Mouse (Mus musculus): Measurements from ENCODE around the gene Hbb-bh1. TPM values are rescaled to one million over a fixed set of nuclear protein-coding genes. Genes with fewer than 3 reads are reported as not detected.
A peak's percentile ranks its signal among the peaks of the same experiment; 100 is the strongest.
"Not testable (repeated sequence)": the region's sequence is repeated elsewhere in the genome, so short reads cannot be mapped to it uniquely, and the experiment has no call there.

Hbb-bh1 gene
- polyA plus RNA-seq, 1 experiment from 2014 or later = 64.6 TPM

- Histone ChIP-seq H3K4me3 (replicated peaks) (no peak overlapping the region), H3K9ac (peak overlapping the region; percentile 24; the same call in 1 of the 2 replicates), H3K4me2 (peak overlapping the region; percentile 30), H3K4me1 (replicated peaks) (peaks cover 38% of the 10 kb centered on the region), H3K27me3 (no peaks in the 10 kb centered on the region), H3K27ac (replicated peaks) (peak overlapping the region; percentile 72), H3K9me3 (replicated peaks) (no peaks in the 10 kb centered on the region), H3K36me3 (replicated peaks) (no peaks in the 10 kb centered on the region)
- WGBS (ENCODE audit: insufficient replicate concordance) = 12% methylated on average over 1 of the region's 2 CpGs
- peak; percentile 74 for ATAC-seq (ENCODE audit: insufficient read depth)
Observed at GRCm38 (mm10) chr7:103844525-103845325, 1.8 kb upstream of the Hbb-bh1 start.

GRCm38 (mm10) chr7:103840268-103840667, 2.7 kb downstream of the Hbb-bh1 start, which contains the start of gene Hbb-bh2:
Gene Hbb-bh2, minus strand, starts transcription at chr7:103840520.
- H3K4me2 ChIP-seq = no peak within 1 kb of the TSS
- peaks cover 29% of the 10 kb centered on the region for H3K4me1 ChIP-seq (replicated peaks)
- H3K36me3 ChIP-seq (replicated peaks) = no peaks in the 10 kb centered on the region
- peak within 1 kb of the TSS; percentile 67 for H3K27ac ChIP-seq (replicated peaks)
- H3K4me3 ChIP-seq (replicated peaks) = no peak within 1 kb of the TSS
- ATAC-seq (ENCODE audit: insufficient read depth) = peak; percentile 20; the same call in 1 of the 2 replicates
- peak within 1 kb of the TSS; percentile 19; the same call in 1 of the 2 replicates for H3K9ac ChIP-seq
- no peaks in the 10 kb centered on the region for H3K9me3 ChIP-seq (replicated peaks)
- WGBS (ENCODE audit: insufficient replicate concordance) = 60% methylated on average over 3 of the region's 3 CpGs
- H3K27me3 ChIP-seq = no peaks in the 10 kb centered on the region

- Histone ChIP-seq H3K27ac (replicated peaks) (peak within 1 kb of the TSS; percentile 98), H3K4me3 (replicated peaks) (peak within 1 kb of the TSS; percentile 52)
Observed at GRCm38 (mm10) chr7:103827808-103828207, 15.2 kb downstream of the Hbb-bh1 start, which contains the start of gene Hbb-bs. Gene Hbb-bs, minus strand, starts transcription at chr7:103828096.

GRCm38 (mm10) chr7:103827139-103827538, 15.8 kb downstream of the Hbb-bh1 start:
- not testable (repeated sequence) for H3K27me3 ChIP-seq; ATAC-seq (ENCODE audit: insufficient read depth); H3K4me3 ChIP-seq (replicated peaks); H3K27ac ChIP-seq (replicated peaks); H3K9me3 ChIP-seq (replicated peaks); H3K36me3 ChIP-seq (replicated peaks); H3K9ac ChIP-seq; H3K4me2 ChIP-seq
- peaks cover 33% of the 10 kb centered on the region for H3K4me1 ChIP-seq (replicated peaks)
- no CpG with 5 or more reads among the region's 2 CpGs for WGBS (ENCODE audit: insufficient replicate concordance)

More at GRCm38 (mm10) chr7:103827808-103828207, 15.2 kb downstream of the Hbb-bh1 start, which contains the start of gene Hbb-bs:
- H3K4me2 ChIP-seq = peak within 1 kb of the TSS; percentile 51
- H3K9ac ChIP-seq = peak within 1 kb of the TSS; percentile 57
- H3K36me3 ChIP-seq (replicated peaks) = no peaks in the 10 kb centered on the region
- ATAC-seq (ENCODE audit: insufficient read depth) = peak; percentile 83
- H3K27me3 ChIP-seq = no peaks in the 10 kb centered on the region
- peaks cover 33% of the 10 kb centered on the region for H3K4me1 ChIP-seq (replicated peaks)
- H3K9me3 ChIP-seq (replicated peaks) = no peaks in the 10 kb centered on the region
- 33% methylated on average over 4 of the region's 4 CpGs for WGBS (ENCODE audit: insufficient replicate concordance)

GRCm38 (mm10) chr7:103826255-103826887, 16.6 kb downstream of the Hbb-bh1 start:
- H3K4me1 ChIP-seq (replicated peaks) = peaks cover 33% of the 10 kb centered on the region
- 52% methylated on average over 3 of the region's 3 CpGs for WGBS (ENCODE audit: insufficient replicate concordance)
- H3K36me3 ChIP-seq (replicated peaks) = no peaks in the 10 kb centered on the region
- peak overlapping the region; percentile 55 for H3K4me3 ChIP-seq (replicated peaks)
- ATAC-seq (ENCODE audit: insufficient read depth) = peak; percentile 62
- peak overlapping the region; percentile 53 for H3K9ac ChIP-seq
- H3K27ac ChIP-seq (replicated peaks) = peak overlapping the region; percentile 98
- no peaks in the 10 kb centered on the region for H3K9me3 ChIP-seq (replicated peaks)
- H3K27me3 ChIP-seq = no peaks in the 10 kb centered on the region
- H3K4me2 ChIP-seq = peak overlapping the region; percentile 41; the same call in 1 of the 2 replicates

- H3K36me3 ChIP-seq (replicated peaks) = no peaks in the 10 kb centered on the region
- peaks cover 33% of the 10 kb centered on the region for H3K4me1 ChIP-seq (replicated peaks)
- peak; percentile 80 for ATAC-seq (ENCODE audit: insufficient read depth)
- peak overlapping the region; percentile 98 for H3K27ac ChIP-seq (replicated peaks)
- H3K4me3 ChIP-seq (replicated peaks) = peak overlapping the region; percentile 55
- no peak overlapping the region for H3K9ac ChIP-seq
- no peaks in the 10 kb centered on the region for H3K27me3 ChIP-seq
- no peaks in the 10 kb centered on the region for H3K9me3 ChIP-seq (replicated peaks)
- WGBS (ENCODE audit: insufficient replicate concordance) = 66% methylated on average over 3 of the region's 3 CpGs
- peak overlapping the region; percentile 64 for H3K4me2 ChIP-seq
Observed at GRCm38 (mm10) chr7:103825536-103826254, 17.3 kb downstream of the Hbb-bh1 start.

GRCm38 (mm10) chr7:103824597-103824996, 18.4 kb downstream of the Hbb-bh1 start:
- H3K4me1 ChIP-seq (replicated peaks) = peaks cover 25% of the 10 kb centered on the region
- H3K9me3 ChIP-seq (replicated peaks) = no peaks in the 10 kb centered on the region
- no peaks in the 10 kb centered on the region for H3K36me3 ChIP-seq (replicated peaks)
- H3K4me2 ChIP-seq = peak overlapping the region; percentile 64
- H3K4me3 ChIP-seq (replicated peaks) = peak overlapping the region; percentile 55
- peak overlapping the region; percentile 98 for H3K27ac ChIP-seq (replicated peaks)
- H3K27me3 ChIP-seq = no peaks in the 10 kb centered on the region
- 44% methylated on average over 2 of the region's 2 CpGs for WGBS (ENCODE audit: insufficient replicate concordance)
- H3K9ac ChIP-seq = peak overlapping the region; percentile 64
- ATAC-seq (ENCODE audit: insufficient read depth) = no peak

- Histone ChIP-seq H3K27ac (replicated peaks) (peak overlapping the region; percentile 95), H3K9ac (peak overlapping the region; percentile 54), H3K4me2 (peak overlapping the region; percentile 66), H3K4me3 (replicated peaks) (peak overlapping the region; percentile 45)
- not testable (repeated sequence) for H3K4me1 ChIP-seq (replicated peaks); ATAC-seq (ENCODE audit: insufficient read depth); H3K9me3 ChIP-seq (replicated peaks); H3K36me3 ChIP-seq (replicated peaks); H3K27me3 ChIP-seq
- WGBS (ENCODE audit: insufficient replicate concordance) = 43% methylated on average over 1 of the region's 2 CpGs
Observed at GRCm38 (mm10) chr7:103815085-103815484, 27.9 kb downstream of the Hbb-bh1 start.

- 37% methylated on average over 3 of the region's 3 CpGs for WGBS (ENCODE audit: insufficient replicate concordance)
- Histone ChIP-seq H3K27me3 (no peaks in the 10 kb centered on the region), H3K36me3 (replicated peaks) (no peaks in the 10 kb centered on the region), H3K4me2 (peak within 1 kb of the TSS; percentile 66), H3K4me1 (replicated peaks) (peaks cover 17% of the 10 kb centered on the region), H3K9ac (peak within 1 kb of the TSS; percentile 60), H3K9me3 (replicated peaks) (no peaks in the 10 kb centered on the region), H3K27ac (replicated peaks) (peak within 1 kb of the TSS; percentile 96), H3K4me3 (replicated peaks) (peak within 1 kb of the TSS; percentile 58)
- peak; percentile 82 for ATAC-seq (ENCODE audit: insufficient read depth)
Observed at GRCm38 (mm10) chr7:103813766-103814165, 29.2 kb downstream of the Hbb-bh1 start, which contains the start of gene Hbb-bt. Gene Hbb-bt, minus strand, starts transcription at chr7:103813996.

- H3K4me2 ChIP-seq; H3K9me3 ChIP-seq (replicated peaks); H3K27me3 ChIP-seq; H3K9ac ChIP-seq; H3K36me3 ChIP-seq (replicated peaks): not testable (repeated sequence)
- Histone ChIP-seq H3K4me1 (replicated peaks) (peaks cover 19% of the 10 kb centered on the region), H3K4me3 (replicated peaks) (peak overlapping the region; percentile 58; the same call in 1 of the 2 replicates), H3K27ac (replicated peaks) (peak overlapping the region; percentile 96; the same call in 1 of the 2 replicates)
- ATAC-seq (ENCODE audit: insufficient read depth) = peak; percentile 5
- WGBS (ENCODE audit: insufficient replicate concordance) = no CpG with 5 or more reads among the region's 3 CpGs
Observed at GRCm38 (mm10) chr7:103813152-103813551, 29.8 kb downstream of the Hbb-bh1 start.

All from liver, embryonic 15.5 days (tissue).